Mouse (Mus musculus) ES-E14 (cell line): ENCODE results near the gene Reln. TPM values are rescaled to one million over a fixed set of nuclear protein-coding genes. Genes with fewer than 3 reads are reported as not detected.

Source experiments
- DNase-seq: peaks from one replicate; pipeline ENCODE4 v3.0.0-alpha.2; 2013; ENCODE audit warnings: low read depth, low spot score
- H3K27ac ChIP-seq: 2 replicates; pipeline ENCODE4 v1.5.1; 2012; ENCODE audit warnings: low read depth, mild to moderate bottlenecking, low read length, moderate library complexity, mixed read lengths; ENCODE audit not compliant: poor library complexity, insufficient read depth, severe bottlenecking
- H3K36me3 ChIP-seq: 2 replicates; pipeline ENCODE4 v1.6.1; 2012; ENCODE audit warnings: mild to moderate bottlenecking, low read length, moderate library complexity, mixed read lengths; ENCODE audit not compliant: control insufficient read depth, poor library complexity, insufficient read depth, severe bottlenecking
- H3K4me1 ChIP-seq, 2 experiments: fragments of 150-350 bp in 1 of 2; sonication (generic) in 1 of 2; 2 replicates each; pipeline ENCODE4 v1.6.1; 2012; ENCODE audit warnings: low read length in 2 of 2, mild to moderate bottlenecking in 1 of 2, mixed read lengths in 1 of 2; ENCODE audit not compliant: control insufficient read depth in 2 of 2, insufficient read depth in 2 of 2, poor library complexity in 1 of 2
- H3K4me3 ChIP-seq, 2 experiments: fragments of 150-350 bp in 1 of 2; sonication (generic) in 1 of 2; 2 replicates each; pipeline ENCODE4 v1.5.1; 2012; ENCODE audit warnings: low read length in 2 of 2, low read depth in 1 of 2, mild to moderate bottlenecking in 1 of 2, mixed read lengths in 1 of 2; ENCODE audit not compliant: insufficient read depth in 1 of 2, poor library complexity in 1 of 2, severe bottlenecking in 1 of 2
- H3K9ac ChIP-seq: 2 replicates; pipeline ENCODE4 v1.6.1; 2012; ENCODE audit warnings: low read depth, mild to moderate bottlenecking, low read length, mixed read lengths; ENCODE audit not compliant: poor library complexity, insufficient read depth, severe bottlenecking
- H3K9me3 ChIP-seq: fragments of 150-350 bp; sonication (generic); 2 replicates; pipeline ENCODE4 v1.6.1; 2012; ENCODE audit warnings: low read depth, mild to moderate bottlenecking, low read length; ENCODE audit not compliant: control insufficient read depth, insufficient read depth
- CHD2 ChIP-seq: IDR thresholded peaks from 2 replicates; pipeline ENCODE4 v1.6.1; 2014; ENCODE audit warnings: mild to moderate bottlenecking, low read depth, low read length, inconsistent platforms
- HCFC1 ChIP-seq: IDR thresholded peaks from 2 replicates; pipeline ENCODE4 v1.6.1; 2012; ENCODE audit warnings: low read length, inconsistent platforms, borderline replicate concordance; ENCODE audit not compliant: insufficient read depth
- MAFK ChIP-seq: IDR thresholded peaks from 2 replicates; pipeline ENCODE4 v1.6.1; 2014; ENCODE audit warnings: mild to moderate bottlenecking, low read depth, low read length, inconsistent platforms; ENCODE audit not compliant: insufficient read depth
- ZC3H11A ChIP-seq: IDR thresholded peaks from 2 replicates; pipeline ENCODE4 v1.6.1; 2012; ENCODE audit warnings: low read depth, mild to moderate bottlenecking, inconsistent platforms, low read length, borderline replicate concordance
- ZNF384 ChIP-seq: IDR thresholded peaks from 2 replicates; pipeline ENCODE4 v1.6.1; 2012; ENCODE audit warnings: low read depth, low read length, inconsistent platforms
- in situ Hi-C, 2 experiments: fragments of 600-800 bp; cut with MboI; formaldehyde crosslinking; loops; one replicate each; pipeline ENCODE4 v1.15.1; 2025; ENCODE audit warnings: low sequenced_read_pairs in 2 of 2, inconsistent platforms in 1 of 2; ENCODE audit not compliant: unreplicated experiment in 2 of 2
- total RNA-seq: library from RNA; depleted of rRNA; stranded (reverse); fragments of 300-350 nt; gene quantifications from 2 replicates; pipeline ENCODE4 v1.2.3, GENCODE M21; 2012

Reln gene
- total RNA-seq, 1 experiment: 2.1 TPM

DNA sequence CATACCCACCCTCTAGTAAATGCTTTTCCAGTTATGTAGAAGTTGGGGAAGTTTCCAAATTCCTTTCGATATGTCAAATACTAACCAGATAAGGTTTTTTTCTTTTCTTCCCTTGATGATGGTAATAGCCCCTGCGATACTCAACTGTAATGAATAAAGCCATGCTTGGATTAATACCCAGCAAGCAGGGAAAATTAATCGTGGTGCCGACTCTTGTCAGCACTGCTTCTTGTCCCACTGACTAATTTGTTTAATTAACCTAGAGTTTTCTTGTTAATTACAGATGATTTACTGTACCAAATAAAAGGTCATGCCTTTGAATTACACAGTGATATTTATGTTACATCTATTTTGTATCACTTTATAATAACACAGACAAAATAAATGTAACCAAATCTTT lies 65.3 kb downstream of the Reln start:
- Histone ChIP-seq H3K4me1 (no peaks in the 10 kb centered on the region), H3K27ac (no peak overlapping the region), H3K9ac (no peak overlapping the region), H3K4me3 (no peak overlapping the region), H3K9me3 (no peaks in the 10 kb centered on the region), H3K36me3 (no peaks in the 10 kb centered on the region)
- no peak for TF ChIP-seq MAFK
- no peak for TF ChIP-seq CHD2
- no peak for TF ChIP-seq HCFC1
- no peak for TF ChIP-seq ZC3H11A
- TF ChIP-seq ZNF384: no peak
- in situ Hi-C loops: no loop called here
- DNase-seq: no peak

DNA sequence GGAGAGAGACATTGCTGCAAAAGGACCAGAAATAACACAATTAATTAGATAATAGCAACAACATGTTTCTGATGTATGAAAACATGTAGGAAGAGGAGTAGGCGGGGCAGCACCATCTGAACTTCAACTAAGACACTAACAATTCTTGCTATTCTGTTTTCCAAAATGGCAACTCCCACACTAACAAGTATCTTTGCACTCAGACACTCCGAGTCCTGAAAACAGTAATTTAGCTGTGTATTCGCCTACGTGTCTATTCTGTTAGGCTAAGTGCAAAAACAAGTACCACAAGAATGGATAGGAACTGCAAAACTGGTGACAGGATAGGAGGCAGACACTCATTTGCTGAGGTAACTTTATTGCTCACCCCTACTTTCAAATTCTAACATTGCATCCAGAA lies 70.4 kb downstream of the Reln start:
- H3K4me1 ChIP-seq: no peaks in the 10 kb centered on the region
- no peaks in the 10 kb centered on the region for H3K9me3 ChIP-seq
- no peak for DNase-seq
- H3K9ac ChIP-seq: no peak overlapping the region
- H3K36me3 ChIP-seq: no peaks in the 10 kb centered on the region
- H3K4me3 ChIP-seq: no peak overlapping the region
- no peak for TF ChIP-seq ZNF384
- no peak for TF ChIP-seq MAFK
- no peak for TF ChIP-seq CHD2
- no peak for TF ChIP-seq ZC3H11A
- TF ChIP-seq HCFC1: no peak
- in situ Hi-C loops: no loop called here
- H3K27ac ChIP-seq: no peak overlapping the region

DNA sequence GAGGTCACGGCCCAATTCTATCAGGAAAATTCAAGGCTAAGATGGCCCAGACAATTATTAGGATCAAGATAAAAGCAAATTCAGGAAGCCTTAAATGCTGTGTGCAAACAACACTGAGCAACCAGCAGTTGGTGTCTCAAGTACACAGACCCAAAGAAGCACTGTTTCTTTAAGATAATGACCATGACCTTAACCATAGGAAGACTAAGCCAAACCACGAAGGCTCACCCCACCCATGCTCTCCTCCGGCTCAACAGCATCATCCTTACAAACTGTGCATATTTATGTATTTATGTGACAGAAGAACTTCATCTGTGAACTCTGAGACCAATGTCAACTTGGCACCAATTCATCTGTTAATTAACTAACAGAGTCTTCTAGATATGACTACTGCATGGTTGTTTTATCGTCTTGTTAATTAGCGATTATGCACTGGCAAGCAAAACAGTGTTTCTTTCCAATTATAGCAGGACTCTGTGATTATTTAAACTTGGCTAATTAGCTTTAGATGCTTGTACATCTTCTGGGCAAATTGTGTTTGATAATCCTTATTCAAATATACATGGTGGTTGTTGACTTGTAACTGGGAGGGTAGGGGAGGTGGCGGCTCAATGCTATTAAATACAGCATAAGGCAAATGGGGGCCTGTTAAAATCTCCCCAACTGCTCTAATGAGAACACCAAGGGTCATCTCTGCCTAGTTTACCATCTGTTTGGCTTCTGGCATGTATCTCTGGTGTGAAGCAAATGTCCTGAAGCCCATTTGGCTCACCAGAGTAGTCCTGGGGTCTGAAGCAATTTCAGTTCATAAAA lies 77.8 kb downstream of the Reln start:
- TF ChIP-seq HCFC1: no peak
- TF ChIP-seq ZNF384: no peak
- TF ChIP-seq ZC3H11A: no peak
- TF ChIP-seq CHD2: no peak
- DNase-seq: no peak
- no peaks in the 10 kb centered on the region for H3K4me1 ChIP-seq
- H3K27ac ChIP-seq: no peak overlapping the region
- no peak overlapping the region for H3K9ac ChIP-seq
- no peaks in the 10 kb centered on the region for H3K36me3 ChIP-seq
- no peak overlapping the region for H3K4me3 ChIP-seq
- in situ Hi-C loops: no loop called here
- no peaks in the 10 kb centered on the region; the same call in 1 of the 2 replicates for H3K9me3 ChIP-seq

DNA sequence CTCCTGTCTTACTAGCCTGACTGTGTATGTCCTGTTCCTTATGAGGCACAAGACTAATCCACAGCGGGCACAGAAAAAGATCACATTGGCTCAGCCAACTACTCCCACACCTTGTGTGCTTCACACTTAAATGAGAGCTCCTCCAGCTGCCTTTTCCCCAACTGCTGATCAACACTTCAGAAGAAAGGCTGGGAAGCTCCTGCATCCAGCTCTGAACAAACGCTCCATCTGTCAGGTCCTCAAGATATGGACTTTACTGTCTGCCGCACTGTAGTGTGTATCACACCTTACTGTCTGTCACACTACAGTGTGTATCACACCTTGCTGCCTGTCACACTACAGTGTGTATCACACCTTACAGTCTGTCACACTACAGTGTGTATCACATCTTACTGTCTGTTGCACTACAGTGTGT lies 82.1 kb downstream of the Reln start:
- DNase-seq: no peak
- H3K9ac ChIP-seq: no peak overlapping the region
- no peaks in the 10 kb centered on the region for H3K36me3 ChIP-seq
- H3K4me3 ChIP-seq: no peak overlapping the region
- no peaks in the 10 kb centered on the region for H3K4me1 ChIP-seq
- H3K9me3 ChIP-seq: no peaks in the 10 kb centered on the region; the same call in 1 of the 2 replicates
- TF ChIP-seq MAFK (no peak), HCFC1 (no peak), CHD2 (no peak), ZNF384 (no peak), ZC3H11A (no peak)
- in situ Hi-C loops: no loop called here
- H3K27ac ChIP-seq: no peak overlapping the region

DNA sequence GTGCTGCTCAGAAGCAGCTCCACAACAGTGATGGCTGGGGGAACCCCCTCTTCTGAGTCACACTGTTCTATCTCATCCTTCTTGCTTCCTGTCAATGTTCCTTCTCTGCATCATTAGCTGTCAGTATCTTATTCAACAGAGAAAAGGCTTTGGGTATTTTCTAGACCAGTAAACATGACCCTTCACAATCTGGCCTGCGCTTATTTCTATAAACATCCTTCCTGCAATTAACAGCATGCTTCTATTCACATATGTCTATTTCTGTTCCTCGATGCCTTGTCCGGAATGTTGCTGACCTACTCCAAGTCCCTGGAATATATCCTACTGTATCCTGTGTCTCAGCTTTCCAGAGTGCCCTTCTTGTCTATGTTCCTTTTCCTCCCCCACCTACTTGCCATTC lies 89.2 kb downstream of the Reln start:
- in situ Hi-C loops: no loop called here

More for the DNA sequence above, 89.2 kb downstream of the Reln start:
- H3K9ac ChIP-seq: no peak overlapping the region
- DNase-seq: no peak
- no peak overlapping the region for H3K4me3 ChIP-seq
- no peaks in the 10 kb centered on the region for H3K9me3 ChIP-seq
- H3K4me1 ChIP-seq: no peaks in the 10 kb centered on the region
- no peak for TF ChIP-seq HCFC1
- no peak for TF ChIP-seq ZC3H11A
- TF ChIP-seq ZNF384: no peak
- no peak overlapping the region for H3K27ac ChIP-seq
- no peaks in the 10 kb centered on the region for H3K36me3 ChIP-seq
